Mouse (Mus musculus) liver, adult 2 months (tissue): ENCODE results near the gene Apba2.

Experiments
- CTCF ChIP-seq: fragments of 200-500 bp; IDR thresholded peaks from 2 replicates; pipeline ENCODE4 v1.5.1; 2011; ENCODE audit warnings: low read depth, low read length, control low read depth
- POLR2A ChIP-seq: fragments of 200-500 bp; IDR thresholded peaks from 2 replicates; pipeline ENCODE4 v1.6.1; 2011; ENCODE audit warnings: low read length, control low read depth; ENCODE audit not compliant: insufficient read depth; ENCODE audit errors: extremely low read depth

- TF ChIP-seq CTCF (no peak), POLR2A (no peak)
Measured at GRCm38 (mm10) chr7:64752133-64752532, 250.6 kb downstream of the Apba2 start.
